Mouse (Mus musculus) ovary, postnatal 36 days (tissue): ENCODE data around the gene Xpnpep3.

Experiments
- DNase-seq: peaks from one replicate; pipeline ENCODE4 v3.0.0; 2022; ENCODE audit warnings: low spot score, mixed read lengths

Gene Xpnpep3

GRCm38 (mm10) chr15:81480977-81481379 is 81.0 kb downstream of the Xpnpep3 start:
- DNase-seq = no peak

DNA sequence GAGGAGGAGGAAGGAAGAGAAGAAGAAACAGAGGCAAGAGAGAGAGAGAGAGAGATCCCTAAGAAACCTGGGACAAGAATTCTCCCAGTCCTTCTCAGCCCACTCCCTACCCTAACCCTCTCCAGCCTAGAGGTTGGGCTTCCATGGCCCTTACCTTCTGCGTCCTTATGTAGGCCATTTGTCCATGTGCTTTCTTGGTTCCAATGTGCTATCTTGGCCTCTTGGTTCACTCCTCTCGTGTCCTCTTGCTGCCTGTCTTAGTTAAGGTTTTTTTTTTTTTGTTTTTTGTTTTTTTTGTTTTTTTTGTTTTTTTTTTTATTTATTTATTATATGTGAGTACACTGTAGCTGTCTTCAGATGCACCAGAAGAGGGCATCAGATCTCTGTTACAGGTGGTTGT is 83.0 kb downstream of the Xpnpep3 start:
- no peak for DNase-seq

- no peak for DNase-seq
Observed at GRCm38 (mm10) chr15:81483691-81484090, 83.8 kb downstream of the Xpnpep3 start.

- no peak for DNase-seq
Observed at GRCm38 (mm10) chr15:81485483-81485882, 85.5 kb downstream of the Xpnpep3 start.

GRCm38 (mm10) chr15:81503466-81503865 is 103.5 kb downstream of the Xpnpep3 start:
- DNase-seq = no peak

DNA sequence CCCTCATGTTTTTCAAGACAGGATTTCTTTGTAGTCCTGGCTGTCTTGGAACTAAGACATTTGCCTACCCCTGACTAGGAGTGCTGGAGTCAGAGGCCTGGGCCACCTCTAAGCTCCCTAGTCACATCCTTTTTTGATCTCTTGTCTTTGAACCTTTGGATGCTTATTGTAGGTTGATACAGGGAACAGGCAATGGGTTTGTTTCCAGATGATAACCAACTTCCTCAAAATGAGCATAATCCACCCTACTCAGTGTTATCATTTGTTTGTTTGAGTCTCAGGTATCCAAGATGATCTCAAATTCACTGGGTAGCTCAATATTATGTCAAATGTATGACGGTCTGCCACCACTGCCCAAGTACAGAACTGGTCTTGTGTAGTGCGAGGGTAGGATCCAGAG is 104.1 kb downstream of the Xpnpep3 start:
- DNase-seq = no peak
